Mouse (Mus musculus) activated CD4-positive, CD25-positive, alpha-beta regulatory T cell, adult 4 months (primary cell): Measurements from ENCODE around the gene Eogt. TPM values are rescaled to one million over a fixed set of nuclear protein-coding genes. Genes with fewer than 3 reads are reported as not detected.

Source experiments
- ATAC-seq: one replicate; pipeline ENCODE4 v1.8.0; 2017
- polyA plus RNA-seq, 2 experiments: library from polyadenylated mRNA; unstranded; fragments of 100-300 nt; shearing (Covaris generic); gene quantifications; one replicate each; pipeline ENCODE4 v1.2.1; 2017

The Eogt gene
- polyA plus RNA-seq, 2 experiments from 2014 or later = 6.5 to 7.4 TPM

GRCm38 (mm10) chr6:97104264-97104852, 44.6 kb downstream of the Eogt start:
- no peak for ATAC-seq

- no peak for ATAC-seq
Measured at GRCm38 (mm10) chr6:97101958-97102702, 46.9 kb downstream of the Eogt start.

GRCm38 (mm10) chr6:97101190-97101957, 47.6 kb downstream of the Eogt start:
- no peak for ATAC-seq

GRCm38 (mm10) chr6:97082336-97082735, 66.6 kb downstream of the Eogt start:
- ATAC-seq = no peak

- no peak for ATAC-seq
Measured at GRCm38 (mm10) chr6:97080016-97080415, 69.0 kb downstream of the Eogt start.

GRCm38 (mm10) chr6:97060074-97060681, 88.8 kb downstream of the Eogt start, which contains the start of gene Fam19a4:
Fam19a4 (minus strand) TSS chr6:97060413.
- ATAC-seq = no peak

Other genes with a start within 250 kb of the Eogt start
- under 1 TPM in 1 of 2 experiments, not detected in 1; 0.17 TPM for gene Fam19a4, start 88.8 kb downstream of the Eogt start, polyA plus RNA-seq
- gene Tmf1, start 29.9 kb upstream of the Eogt start, polyA plus RNA-seq = 10 to 100 TPM; 39.4 to 50.8 TPM
- 10 to 100 TPM; 34.6 to 41.3 TPM for gene Uba3, start 56.5 kb upstream of the Eogt start, polyA plus RNA-seq
- 100 to 1,000 TPM; 185 to 248 TPM for gene Arl6ip5, start 61.5 kb upstream of the Eogt start, polyA plus RNA-seq
- not detected for gene Lmod3, start 103.6 kb upstream of the Eogt start, polyA plus RNA-seq